Mouse (Mus musculus) forebrain, embryonic 10.5 days (tissue): Measurements from ENCODE around the gene Baiap2l1. TPM values are rescaled to one million over a fixed set of nuclear protein-coding genes. Genes with fewer than 3 reads are reported as not detected.
A peak's percentile ranks its signal among the peaks of the same experiment; 100 is the strongest.

Experiments used
- DNase-seq: peaks from one replicate; pipeline ENCODE4 v3.0.0-alpha.2; 2017; ENCODE audit warnings: low spot score; ENCODE audit errors: extremely low spot score
- H3K27ac ChIP-seq: fragments of 300-500 bp; sonication (generic); 2 replicates; pipeline ENCODE4 v1.5.1; 2016; ENCODE audit warnings: mild to moderate bottlenecking
- H3K27me3 ChIP-seq: fragments of 300-500 bp; sonication (generic); 2 replicates; pipeline ENCODE4 v1.6.1; 2016; ENCODE audit warnings: mild to moderate bottlenecking; ENCODE audit not compliant: poor library complexity, severe bottlenecking
- H3K36me3 ChIP-seq: fragments of 300-500 bp; sonication (generic); replicated peaks from 2 replicates; pipeline ENCODE4 v1.6.1; 2016; ENCODE audit warnings: mild to moderate bottlenecking, moderate library complexity
- H3K4me1 ChIP-seq: fragments of 300-500 bp; sonication (generic); 2 replicates; pipeline ENCODE4 v1.6.1; 2016
- H3K4me3 ChIP-seq: fragments of 300-500 bp; sonication (generic); 2 replicates; pipeline ENCODE4 v1.5.1; 2016; ENCODE audit warnings: mild to moderate bottlenecking, moderate library complexity
- H3K9me3 ChIP-seq: fragments of 300-500 bp; sonication (generic); 2 replicates; pipeline ENCODE4 v1.6.1; 2016; ENCODE audit warnings: mild to moderate bottlenecking, moderate library complexity
- WGBS: fragments of 180-500 bp; shearing (Covaris S2); methylation state at CpG from one replicate; pipeline ENCODE4 v1.1.7; 2016; 5-methylcytosine and 5-hydroxymethylcytosine counted together
- polyA plus RNA-seq: library from polyadenylated mRNA; unstranded; fragments of >200 nt; fragmentation: Nextera tagmentation; extraction: Ambion mirVana; gene quantifications from 2 replicates; pipeline ENCODE4 v1.2.1, GENCODE M21; 2016

The Baiap2l1 gene
- polyA plus RNA-seq, 1 experiment from 2014 or later = 5.3 TPM

DNA sequence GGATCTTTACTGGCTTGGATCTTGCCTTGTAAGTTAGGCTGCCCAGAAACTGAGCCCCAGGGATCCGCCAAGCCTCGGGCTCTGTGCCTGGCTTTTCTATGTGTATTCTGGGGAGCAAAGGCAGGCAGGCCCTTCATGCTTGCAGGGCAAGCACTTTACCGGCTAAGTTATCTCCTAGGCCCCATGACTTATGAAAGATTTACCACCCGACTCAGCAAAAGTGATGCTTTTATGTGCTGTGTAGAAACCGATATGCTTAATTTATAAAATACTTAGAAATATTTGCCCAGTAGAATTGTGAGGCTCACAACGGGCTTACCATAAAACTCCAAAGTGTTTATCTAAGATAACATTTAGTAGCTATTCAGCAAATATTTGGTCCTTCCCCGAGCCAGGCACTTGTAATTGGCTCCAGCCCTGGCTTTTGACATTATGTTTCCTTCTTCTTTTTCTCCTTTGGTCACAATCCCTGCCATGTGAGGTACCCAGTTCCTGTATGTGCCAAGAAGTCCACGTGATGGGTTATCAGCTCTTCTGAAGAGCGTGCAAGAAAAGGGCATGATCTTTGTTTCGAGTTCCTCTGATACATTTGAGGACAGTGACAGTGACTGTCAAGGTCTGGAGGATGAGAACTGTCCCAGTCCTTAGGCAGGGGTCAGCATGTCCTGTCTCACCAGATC, 109.9 kb downstream of the Baiap2l1 start:
- Histone ChIP-seq H3K27me3 (no peaks in the 10 kb centered on the region), H3K36me3 (no peaks in the 10 kb centered on the region), H3K27ac (no peak overlapping the region), H3K4me3 (no peak overlapping the region), H3K4me1 (no peaks in the 10 kb centered on the region), H3K9me3 (peaks cover 10% of the 10 kb centered on the region)
- no peak for DNase-seq
- WGBS = 88% methylated on average over 10 of the region's 10 CpGs

DNA sequence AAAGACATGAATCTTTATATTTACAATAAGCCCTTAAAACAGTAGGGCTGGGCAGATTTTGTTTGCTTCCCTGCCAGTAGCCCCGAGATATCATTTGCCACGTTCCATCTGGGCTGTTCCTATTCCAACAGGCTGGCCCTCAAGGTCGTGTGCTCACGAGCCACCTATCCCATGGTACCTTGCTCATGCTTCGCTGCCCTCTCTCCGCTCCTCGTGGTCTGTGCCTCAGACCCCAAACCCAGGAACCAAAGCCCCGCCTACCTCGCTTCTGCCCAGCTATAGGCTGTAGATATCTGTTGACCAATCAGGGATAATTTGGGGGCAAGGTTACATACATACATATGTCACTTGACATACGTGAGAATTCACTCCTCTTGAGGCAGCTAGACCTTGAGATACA, 110.6 kb downstream of the Baiap2l1 start:
- 82% methylated on average over 10 of the region's 10 CpGs for WGBS
- no peak for DNase-seq
- no peaks in the 10 kb centered on the region for H3K36me3 ChIP-seq
- H3K9me3 ChIP-seq = peaks cover 10% of the 10 kb centered on the region
- no peaks in the 10 kb centered on the region for H3K4me1 ChIP-seq
- no peak overlapping the region for H3K4me3 ChIP-seq
- no peaks in the 10 kb centered on the region for H3K27me3 ChIP-seq
- H3K27ac ChIP-seq = no peak overlapping the region

DNA sequence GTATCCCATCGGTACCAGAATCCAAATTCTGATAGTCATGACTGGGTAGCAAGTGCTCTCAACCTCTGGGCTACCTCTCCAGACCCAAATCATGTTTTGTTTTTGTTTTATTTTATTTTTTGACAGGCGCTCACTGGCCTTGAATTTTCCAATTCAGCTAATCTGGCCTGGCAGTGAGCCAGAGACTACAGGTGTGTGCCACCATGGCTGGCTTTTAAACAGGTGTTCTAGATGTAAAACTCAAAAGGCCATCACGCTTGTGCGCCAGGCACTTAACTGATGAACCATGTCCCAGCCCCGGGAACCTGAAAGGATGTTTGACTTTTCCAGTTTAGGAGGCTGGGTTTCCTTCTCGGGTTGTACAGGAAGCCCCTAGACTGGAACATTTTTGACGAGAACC, 111.2 kb downstream of the Baiap2l1 start:
- no peak overlapping the region for H3K27ac ChIP-seq
- peaks cover 10% of the 10 kb centered on the region for H3K9me3 ChIP-seq
- H3K4me3 ChIP-seq = no peak overlapping the region
- no peaks in the 10 kb centered on the region for H3K36me3 ChIP-seq
- WGBS = 90% methylated on average over 7 of the region's 7 CpGs
- H3K27me3 ChIP-seq = no peaks in the 10 kb centered on the region
- H3K4me1 ChIP-seq = no peaks in the 10 kb centered on the region
- DNase-seq = no peak

DNA sequence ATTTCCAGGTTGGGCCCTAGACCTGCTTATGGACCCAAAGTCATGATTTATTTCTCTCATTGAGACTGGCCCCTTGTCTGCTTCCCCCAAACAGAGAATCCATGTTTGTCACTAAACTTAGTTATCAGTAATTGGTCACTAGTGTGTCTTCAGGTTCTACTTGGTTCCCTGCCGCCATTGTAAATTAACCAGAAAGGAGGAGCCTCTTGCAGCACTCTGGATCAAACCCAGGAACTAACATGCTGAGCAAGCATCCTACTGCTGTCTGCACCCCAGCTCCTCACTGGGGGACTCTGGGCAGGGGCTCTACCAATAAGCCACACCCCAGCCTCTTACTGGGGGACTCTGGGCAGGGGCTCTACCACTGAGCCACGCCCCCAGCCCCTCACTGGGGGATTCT, 112.3 kb downstream of the Baiap2l1 start:
- H3K27me3 ChIP-seq = no peaks in the 10 kb centered on the region
- no peaks in the 10 kb centered on the region for H3K4me1 ChIP-seq
- 72% methylated on average over 2 of the region's 2 CpGs for WGBS
- H3K9me3 ChIP-seq = peaks cover 8% of the 10 kb centered on the region
- H3K36me3 ChIP-seq = no peaks in the 10 kb centered on the region
- DNase-seq = no peak
- H3K27ac ChIP-seq = no peak overlapping the region
- H3K4me3 ChIP-seq = no peak overlapping the region

DNA sequence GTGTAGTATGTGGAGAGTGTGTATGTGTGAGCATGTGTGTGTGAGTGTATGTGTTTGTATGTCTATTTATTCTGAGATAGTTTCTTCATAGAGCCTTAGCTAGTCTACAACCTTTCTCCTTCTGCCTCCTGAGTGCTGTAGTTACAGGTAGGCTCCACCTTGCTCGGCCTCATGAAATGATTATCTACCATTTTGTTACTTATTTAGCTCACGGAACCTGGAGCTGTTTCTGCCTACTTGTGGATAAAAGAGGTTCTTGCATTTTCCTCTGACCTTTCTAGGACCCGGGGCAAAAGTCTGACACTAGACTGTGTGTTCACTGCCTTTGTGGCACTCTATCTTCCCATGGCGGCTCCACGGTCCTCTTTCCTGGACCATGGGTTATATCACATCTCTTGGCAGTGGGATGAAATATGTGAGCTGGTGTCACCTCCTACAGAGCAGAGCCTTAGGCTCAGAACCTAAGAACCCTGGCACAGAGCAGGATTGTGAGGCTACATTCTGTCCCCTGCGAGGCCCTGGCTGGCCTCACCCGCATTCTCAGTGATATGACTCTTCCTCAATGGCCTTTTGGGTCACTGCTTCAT, 113.9 kb downstream of the Baiap2l1 start, which contains the start of gene Bri3:
Gene Bri3, plus strand, starts transcription at position 537 of the 587 bp plus-strand sequence.
- H3K27me3 ChIP-seq = no peaks in the 10 kb centered on the region
- no peak within 1 kb of the TSS for H3K4me3 ChIP-seq
- no peaks in the 10 kb centered on the region for H3K9me3 ChIP-seq
- 94% methylated on average over 7 of the region's 7 CpGs for WGBS
- H3K27ac ChIP-seq = no peak within 1 kb of the TSS
- no peaks in the 10 kb centered on the region for H3K36me3 ChIP-seq
- H3K4me1 ChIP-seq = no peaks in the 10 kb centered on the region
- no peak for DNase-seq

DNA sequence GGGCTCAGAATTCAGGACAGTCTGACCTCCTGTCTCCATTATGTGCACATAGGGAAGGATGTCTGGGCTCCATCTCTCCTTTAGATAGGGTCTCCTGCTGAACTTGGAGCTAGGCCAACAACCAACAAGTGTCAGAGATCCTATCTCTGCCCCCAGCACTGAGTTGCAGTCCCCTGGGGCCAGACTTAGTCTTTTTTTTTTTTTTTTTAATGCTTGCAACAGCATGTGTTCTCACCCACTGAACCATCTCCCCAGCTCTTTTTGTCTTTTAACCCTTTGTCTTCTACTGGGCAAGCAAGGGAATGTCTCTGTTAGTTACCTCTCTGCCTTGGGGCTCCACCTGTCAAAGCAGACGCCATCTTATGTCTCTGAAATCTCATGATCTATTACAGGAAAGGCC, 118.9 kb downstream of the Baiap2l1 start:
- Histone ChIP-seq H3K4me3 (no peak overlapping the region), H3K27ac (no peak overlapping the region), H3K36me3 (no peaks in the 10 kb centered on the region), H3K27me3 (no peaks in the 10 kb centered on the region), H3K9me3 (no peaks in the 10 kb centered on the region), H3K4me1 (no peaks in the 10 kb centered on the region)
- DNase-seq = no peak
- WGBS = 80% methylated on average over 1 of the region's 1 CpGs

DNA sequence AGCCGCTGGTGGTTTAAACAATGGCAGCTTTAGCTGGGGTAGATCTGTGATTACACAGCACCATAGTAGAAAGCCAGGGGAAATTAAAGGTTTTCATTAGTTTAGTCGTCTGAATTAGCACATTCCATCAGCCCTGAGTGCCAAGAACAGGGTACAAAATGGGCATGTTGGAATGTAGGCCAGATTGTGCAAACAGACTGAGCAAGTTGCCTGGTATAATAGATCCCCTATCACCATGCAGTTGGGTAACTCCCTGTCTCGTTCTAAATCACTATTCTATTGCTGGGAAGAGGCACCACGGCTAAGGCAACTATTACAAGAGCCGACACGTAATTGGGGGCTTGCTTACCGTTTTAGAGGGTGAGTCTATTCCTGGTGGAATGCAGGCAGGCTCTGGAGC, 123.2 kb downstream of the Baiap2l1 start:
- Histone ChIP-seq H3K27me3 (no peaks in the 10 kb centered on the region), H3K9me3 (no peaks in the 10 kb centered on the region), H3K27ac (no peak overlapping the region), H3K4me1 (no peaks in the 10 kb centered on the region), H3K4me3 (no peak overlapping the region), H3K36me3 (no peaks in the 10 kb centered on the region)
- WGBS = 91% methylated on average over 7 of the region's 7 CpGs
- no peak for DNase-seq

DNA sequence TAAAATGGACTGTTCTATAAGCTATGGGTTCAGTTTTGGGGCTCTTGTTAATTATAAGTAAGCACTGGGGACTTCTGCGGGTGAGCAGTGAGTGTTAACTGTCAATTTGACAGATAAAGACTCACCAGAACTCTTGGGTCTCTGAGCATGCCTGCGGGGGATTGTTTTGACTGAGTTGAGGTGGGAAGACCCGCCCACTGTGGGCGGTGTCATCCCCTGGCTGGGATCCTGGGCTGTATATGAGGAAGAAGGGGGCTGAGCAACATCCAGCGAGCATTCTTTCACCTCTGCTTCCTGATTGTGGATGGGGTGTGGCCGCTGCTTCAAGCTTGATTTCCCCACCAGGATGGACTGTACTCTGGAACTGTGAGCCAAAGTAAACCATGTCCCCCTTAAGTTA, 123.7 kb downstream of the Baiap2l1 start:
- Histone ChIP-seq H3K27me3 (no peaks in the 10 kb centered on the region), H3K27ac (no peak overlapping the region), H3K9me3 (no peaks in the 10 kb centered on the region), H3K4me1 (no peaks in the 10 kb centered on the region), H3K36me3 (no peaks in the 10 kb centered on the region), H3K4me3 (no peak overlapping the region)
- no peak for DNase-seq
- 77% methylated on average over 6 of the region's 6 CpGs for WGBS

DNA sequence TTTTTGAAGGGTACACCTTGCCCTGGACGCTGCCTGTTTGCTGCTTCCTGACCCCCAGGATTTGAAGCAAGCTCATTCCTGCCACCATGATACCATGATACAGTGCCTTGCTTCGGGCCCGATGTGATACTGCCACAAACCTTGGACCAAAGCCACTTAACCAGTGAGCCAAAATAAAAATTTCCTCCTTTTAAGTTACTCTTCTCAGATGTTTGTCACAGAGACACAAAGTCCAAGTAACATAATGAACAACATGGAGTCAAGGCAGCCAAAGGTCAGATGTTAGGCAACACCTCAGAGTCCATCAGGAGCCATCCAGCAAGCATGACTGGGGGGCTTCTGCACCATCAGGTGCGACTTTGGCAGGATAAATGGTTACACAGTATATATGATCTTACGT, 125.4 kb downstream of the Baiap2l1 start:
- WGBS = 90% methylated on average over 5 of the region's 5 CpGs
- DNase-seq = no peak
- H3K27me3 ChIP-seq = no peaks in the 10 kb centered on the region
- no peaks in the 10 kb centered on the region for H3K9me3 ChIP-seq
- no peaks in the 10 kb centered on the region for H3K36me3 ChIP-seq
- no peaks in the 10 kb centered on the region for H3K4me1 ChIP-seq
- no peak overlapping the region for H3K4me3 ChIP-seq
- no peak overlapping the region for H3K27ac ChIP-seq

DNA sequence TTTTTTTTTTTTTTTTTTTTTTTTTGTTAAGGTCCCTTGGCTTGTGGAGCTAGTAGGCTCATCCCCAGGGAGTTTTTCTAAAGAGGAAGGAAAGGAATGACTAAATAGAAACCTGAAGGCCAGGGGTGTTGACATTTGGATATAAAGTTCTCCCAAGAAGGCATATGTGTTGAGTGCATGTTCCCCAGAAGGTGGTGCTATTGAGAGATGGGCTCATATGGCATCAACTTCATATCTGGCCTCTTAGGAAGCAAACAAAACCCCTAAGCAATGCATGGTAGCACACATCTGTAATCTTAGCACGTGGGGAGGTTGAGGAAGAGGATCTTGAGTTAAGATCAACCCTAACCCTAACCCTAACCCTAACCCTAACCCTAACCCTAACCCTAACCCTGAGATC, 126.5 kb downstream of the Baiap2l1 start:
- H3K27ac ChIP-seq = no peak overlapping the region
- 77% methylated on average over 1 of the region's 1 CpGs for WGBS
- no peaks in the 10 kb centered on the region for H3K27me3 ChIP-seq
- no peak overlapping the region for H3K4me3 ChIP-seq
- H3K9me3 ChIP-seq = no peaks in the 10 kb centered on the region
- no peak for DNase-seq
- no peaks in the 10 kb centered on the region for H3K4me1 ChIP-seq
- H3K36me3 ChIP-seq = no peaks in the 10 kb centered on the region

DNA sequence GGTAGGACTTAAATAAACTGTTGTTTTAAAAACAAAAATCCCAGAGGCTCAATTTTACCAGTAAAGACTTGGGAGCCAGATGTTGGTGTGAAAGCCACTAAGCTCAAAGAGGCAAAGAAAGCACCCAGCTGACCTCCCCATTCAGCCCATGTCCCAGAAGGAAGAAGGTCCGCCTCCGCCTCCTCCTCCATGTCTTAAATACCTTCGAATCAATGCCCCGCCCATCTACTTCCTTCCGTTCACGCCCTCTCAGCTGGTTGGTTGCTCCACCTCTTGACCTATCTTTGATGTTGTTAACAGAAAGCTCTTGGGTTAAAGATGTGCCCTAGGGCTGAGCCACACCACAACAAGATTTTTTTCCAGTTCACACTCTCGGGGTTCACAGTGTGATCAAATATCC, 127.7 kb downstream of the Baiap2l1 start:
- H3K4me1 ChIP-seq = no peaks in the 10 kb centered on the region
- no peaks in the 10 kb centered on the region for H3K27me3 ChIP-seq

DNA sequence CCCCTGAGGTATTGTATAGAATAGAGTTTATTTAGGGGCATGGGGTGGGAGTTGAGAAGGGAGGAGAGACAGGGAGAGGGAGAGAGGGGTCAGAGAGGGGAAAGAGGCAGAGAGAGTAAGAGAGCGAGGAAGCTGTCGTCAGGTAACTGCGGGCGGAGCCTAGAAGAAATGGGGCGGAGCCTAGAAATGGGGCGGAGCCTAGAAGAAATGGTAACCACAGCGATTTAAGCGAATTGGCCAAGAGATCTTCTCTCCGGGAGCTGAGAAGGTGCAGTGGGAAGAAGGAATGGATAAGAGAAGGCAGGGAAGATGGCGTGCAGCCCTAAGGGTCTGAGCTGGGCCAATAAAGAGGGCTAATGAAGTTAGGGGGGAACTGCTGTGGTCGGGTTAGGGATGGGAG, 131.7 kb downstream of the Baiap2l1 start:
- Histone ChIP-seq H3K4me3 (no peak overlapping the region), H3K4me1 (peaks cover 26% of the 10 kb centered on the region), H3K36me3 (no peaks in the 10 kb centered on the region), H3K27me3 (no peaks in the 10 kb centered on the region), H3K9me3 (no peaks in the 10 kb centered on the region), H3K27ac (no peak overlapping the region)
- no peak for DNase-seq
- 29% methylated on average over 11 of the region's 11 CpGs for WGBS

More for the DNA sequence above, 127.7 kb downstream of the Baiap2l1 start:
- WGBS = 90% methylated on average over 7 of the region's 7 CpGs
- Histone ChIP-seq H3K36me3 (no peaks in the 10 kb centered on the region), H3K4me3 (no peak overlapping the region), H3K9me3 (no peaks in the 10 kb centered on the region), H3K27ac (no peak overlapping the region)
- no peak for DNase-seq

DNA sequence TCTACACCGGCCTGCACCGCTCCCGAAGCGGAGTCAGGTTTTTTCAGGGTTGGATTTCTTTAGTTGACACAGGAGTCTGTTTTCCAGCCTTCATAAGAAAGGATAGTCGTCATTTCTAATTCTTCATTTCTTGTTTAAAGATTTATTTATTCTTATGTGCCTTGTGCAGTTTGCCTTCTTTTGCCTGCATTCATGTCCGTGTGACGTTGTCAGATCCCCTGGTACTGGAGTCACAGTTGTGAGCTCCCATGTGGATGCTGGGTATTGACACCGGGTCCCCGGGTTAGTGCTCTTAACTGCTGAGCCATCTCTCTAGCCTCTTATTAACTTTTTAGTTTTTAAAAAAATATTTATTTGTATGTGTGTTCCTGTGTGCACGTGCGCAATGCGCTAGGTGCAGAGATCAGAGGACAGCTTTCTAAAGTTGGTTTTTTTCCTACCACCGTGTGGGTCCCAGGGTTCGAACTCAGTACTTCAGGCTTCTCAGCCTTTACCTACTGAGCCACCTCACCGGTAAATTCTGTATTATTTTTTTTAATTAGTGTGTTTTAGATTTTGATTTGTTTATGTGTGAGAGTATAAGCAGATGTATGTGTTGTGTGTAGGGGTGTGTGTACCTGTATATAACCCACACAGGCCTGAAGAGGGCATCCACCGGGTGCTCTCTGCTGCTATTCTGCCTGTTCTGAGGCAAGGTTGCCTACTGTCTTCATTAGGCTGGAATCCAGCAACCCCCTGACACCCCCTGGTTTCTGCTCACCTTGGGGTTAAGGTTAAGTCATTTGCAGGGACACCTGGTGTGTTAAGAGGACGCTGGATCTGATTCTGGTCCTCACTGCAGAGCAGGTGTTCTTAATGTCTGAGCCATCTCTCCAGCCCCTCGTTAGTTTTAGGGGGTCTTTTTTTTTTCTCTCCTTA, 133.8 kb downstream of the Baiap2l1 start:
- no peak for DNase-seq
- Histone ChIP-seq H3K36me3 (no peaks in the 10 kb centered on the region), H3K4me3 (peak overlapping the region; percentile 76), H3K27me3 (no peaks in the 10 kb centered on the region), H3K4me1 (peaks cover 33% of the 10 kb centered on the region), H3K9me3 (no peaks in the 10 kb centered on the region), H3K27ac (peak overlapping the region; percentile 86)
- WGBS = 27% methylated on average over 18 of the region's 18 CpGs
